Mouse (Mus musculus) liver, postnatal 0 days (tissue): ENCODE results near the gene Arrdc2.

Experiments used
- CTCF ChIP-seq: sonication (generic); IDR thresholded peaks from 2 replicates; pipeline ENCODE4 v1.5.1; 2016; ENCODE audit warnings: antibody characterized with exemption, low read depth
- EP300 ChIP-seq: IDR thresholded peaks from 2 replicates; pipeline ENCODE4 v1.6.1; 2016; ENCODE audit warnings: antibody characterized with exemption, low read depth, mild to moderate bottlenecking

DNA sequence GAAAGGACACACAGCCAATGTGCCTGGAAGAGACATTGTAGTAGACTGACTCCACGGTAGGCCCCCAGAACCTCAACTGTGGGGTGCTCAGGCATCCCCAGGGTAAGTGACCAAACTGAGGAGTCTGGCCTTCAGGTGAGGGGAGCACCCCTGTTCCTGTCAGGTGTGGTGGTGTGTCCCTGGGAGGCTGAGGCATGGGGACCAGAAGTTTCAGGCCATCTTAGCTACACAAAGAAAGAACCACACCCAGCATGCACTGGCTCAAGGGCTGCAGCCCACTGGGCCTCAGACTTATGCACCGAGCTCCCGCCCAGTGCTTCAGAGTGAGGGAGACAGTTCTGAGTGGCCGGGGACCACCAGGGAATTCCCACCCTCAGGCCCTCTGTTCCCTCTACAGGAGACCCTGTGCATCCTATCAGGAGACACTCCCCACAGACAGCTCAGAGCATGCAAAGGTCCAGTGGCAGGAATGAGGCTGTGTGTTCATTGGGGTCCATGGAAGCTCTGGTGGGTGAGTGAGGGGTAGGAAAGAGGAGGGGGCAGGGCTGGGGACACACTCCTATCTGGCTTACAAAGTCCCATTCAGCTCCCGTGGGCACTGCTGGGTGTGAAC lies 31.8 kb upstream of the Arrdc2 start:
- TF ChIP-seq CTCF = no peak
- no peak for TF ChIP-seq EP300
